Mouse (Mus musculus) testis, adult 2 months (tissue): ENCODE measurements at regions not wholly inside any gene's neighbourhood (a gene's known extent, or its start where the extent isn't known, plus 50 kb on each side); places are given as distances from the start of the nearest gene placed in this dataset.

Source experiments
- H3K27ac ChIP-seq: fragments of 200-500 bp; 2 replicates; pipeline ENCODE4 v1.5.1; 2012; ENCODE audit warnings: low read depth, low read length; ENCODE audit not compliant: control insufficient read depth, insufficient read depth
- H3K27me3 ChIP-seq: fragments of 200-500 bp; 2 replicates; pipeline ENCODE4 v1.6.1; 2012; ENCODE audit warnings: mild to moderate bottlenecking, low read length, moderate library complexity; ENCODE audit not compliant: control insufficient read depth, insufficient read depth
- H3K36me3 ChIP-seq: fragments of 200-500 bp; 2 replicates; pipeline ENCODE4 v1.6.1; 2012; ENCODE audit warnings: mild to moderate bottlenecking, low read length; ENCODE audit not compliant: control insufficient read depth, insufficient read depth
- H3K4me1 ChIP-seq: fragments of 200-500 bp; 2 replicates; pipeline ENCODE4 v1.6.1; 2012; ENCODE audit warnings: low read length; ENCODE audit not compliant: control insufficient read depth, insufficient read depth
- H3K4me3 ChIP-seq: fragments of 200-500 bp; 2 replicates; pipeline ENCODE4 v1.5.1; 2012; ENCODE audit warnings: low read depth, mild to moderate bottlenecking, low read length, moderate library complexity, mixed read lengths; ENCODE audit not compliant: control insufficient read depth
- CTCF ChIP-seq: fragments of 200-500 bp; IDR thresholded peaks from 2 replicates; pipeline ENCODE4 v1.5.1; 2012; ENCODE audit warnings: low read depth, mild to moderate bottlenecking, inconsistent platforms, low read length, moderate library complexity; ENCODE audit not compliant: control insufficient read depth, insufficient read depth, insufficient replicate concordance
- POLR2A ChIP-seq: fragments of 200-500 bp; IDR thresholded peaks from 2 replicates; pipeline ENCODE4 v1.6.1; 2012; ENCODE audit warnings: low read depth, mild to moderate bottlenecking, inconsistent platforms, low read length, moderate library complexity; ENCODE audit not compliant: control insufficient read depth

DNA sequence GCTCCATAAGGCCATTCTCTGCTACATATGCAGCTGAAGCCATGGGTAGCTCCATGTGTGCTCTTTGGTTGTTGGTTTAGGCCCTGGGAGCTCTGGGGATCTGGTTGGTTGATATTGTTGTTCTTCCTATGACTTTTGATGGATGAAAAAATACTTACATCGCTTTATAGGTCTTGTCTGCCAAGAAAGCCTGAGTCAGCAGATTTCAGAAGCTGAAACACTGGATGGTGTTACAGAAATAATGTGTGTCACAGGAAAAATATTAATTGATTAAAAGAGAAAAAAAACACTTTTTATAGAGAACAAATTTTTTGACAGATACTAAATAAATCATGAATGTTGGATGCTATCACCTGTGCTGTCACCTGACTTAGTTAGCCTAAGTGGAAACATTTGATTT, 52.4 kb upstream of the Plxna2 start:
- Histone ChIP-seq H3K27ac (no peak overlapping the region), H3K4me3 (no peak overlapping the region), H3K27me3 (no peaks in the 10 kb centered on the region), H3K4me1 (no peaks in the 10 kb centered on the region), H3K36me3 (no peaks in the 10 kb centered on the region)
- no peak for TF ChIP-seq POLR2A
- TF ChIP-seq CTCF: no peak

DNA sequence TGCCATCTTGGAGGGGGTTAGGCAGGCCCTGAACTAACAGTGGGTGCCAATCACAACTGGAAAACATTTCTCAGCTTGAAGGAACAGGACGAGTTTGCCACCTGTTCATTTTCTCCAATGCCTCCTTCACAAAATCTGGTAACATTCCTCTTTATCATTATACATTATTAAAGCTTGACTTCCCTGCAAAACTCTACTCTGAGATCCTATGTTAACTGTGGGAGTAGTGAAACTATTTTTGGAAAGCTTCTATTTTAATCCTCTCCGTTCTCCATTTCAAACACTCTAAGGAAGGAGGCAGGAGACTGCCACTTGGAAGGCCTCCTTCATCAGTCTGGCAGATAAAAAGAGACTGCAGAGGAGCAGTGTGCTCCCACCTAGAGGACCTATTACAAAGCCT, 54.1 kb upstream of the Plxna2 start:
- no peak overlapping the region for H3K4me3 ChIP-seq
- H3K27ac ChIP-seq: no peak overlapping the region
- no peaks in the 10 kb centered on the region for H3K4me1 ChIP-seq
- TF ChIP-seq POLR2A: no peak
- no peaks in the 10 kb centered on the region for H3K27me3 ChIP-seq
- no peaks in the 10 kb centered on the region for H3K36me3 ChIP-seq

GRCm38 (mm10) chr1:194561098-194561497, 56.9 kb upstream of the Plxna2 start:
- Histone ChIP-seq H3K36me3 (no peaks in the 10 kb centered on the region), H3K27ac (no peak overlapping the region), H3K27me3 (no peaks in the 10 kb centered on the region), H3K4me1 (no peaks in the 10 kb centered on the region), H3K4me3 (no peak overlapping the region)
- TF ChIP-seq CTCF (no peak), POLR2A (no peak)

GRCm38 (mm10) chr1:194548661-194549060, 69.4 kb upstream of the Plxna2 start:
- Histone ChIP-seq H3K27me3 (no peaks in the 10 kb centered on the region), H3K27ac (no peak overlapping the region), H3K4me1 (no peaks in the 10 kb centered on the region), H3K4me3 (no peak overlapping the region), H3K36me3 (no peaks in the 10 kb centered on the region)
- no peak for TF ChIP-seq CTCF
- no peak for TF ChIP-seq POLR2A

GRCm38 (mm10) chr1:194548243-194548642, 69.8 kb upstream of the Plxna2 start:
- Histone ChIP-seq H3K27ac (no peak overlapping the region), H3K4me1 (no peaks in the 10 kb centered on the region), H3K36me3 (no peaks in the 10 kb centered on the region), H3K27me3 (no peaks in the 10 kb centered on the region), H3K4me3 (no peak overlapping the region)
- no peak for TF ChIP-seq POLR2A
- TF ChIP-seq CTCF: no peak

GRCm38 (mm10) chr1:194540923-194541322, 77.1 kb upstream of the Plxna2 start:
- Histone ChIP-seq H3K27me3 (no peaks in the 10 kb centered on the region), H3K4me3 (no peak overlapping the region), H3K4me1 (no peaks in the 10 kb centered on the region), H3K36me3 (no peaks in the 10 kb centered on the region), H3K27ac (no peak overlapping the region)
- TF ChIP-seq POLR2A: no peak
- no peak for TF ChIP-seq CTCF

DNA sequence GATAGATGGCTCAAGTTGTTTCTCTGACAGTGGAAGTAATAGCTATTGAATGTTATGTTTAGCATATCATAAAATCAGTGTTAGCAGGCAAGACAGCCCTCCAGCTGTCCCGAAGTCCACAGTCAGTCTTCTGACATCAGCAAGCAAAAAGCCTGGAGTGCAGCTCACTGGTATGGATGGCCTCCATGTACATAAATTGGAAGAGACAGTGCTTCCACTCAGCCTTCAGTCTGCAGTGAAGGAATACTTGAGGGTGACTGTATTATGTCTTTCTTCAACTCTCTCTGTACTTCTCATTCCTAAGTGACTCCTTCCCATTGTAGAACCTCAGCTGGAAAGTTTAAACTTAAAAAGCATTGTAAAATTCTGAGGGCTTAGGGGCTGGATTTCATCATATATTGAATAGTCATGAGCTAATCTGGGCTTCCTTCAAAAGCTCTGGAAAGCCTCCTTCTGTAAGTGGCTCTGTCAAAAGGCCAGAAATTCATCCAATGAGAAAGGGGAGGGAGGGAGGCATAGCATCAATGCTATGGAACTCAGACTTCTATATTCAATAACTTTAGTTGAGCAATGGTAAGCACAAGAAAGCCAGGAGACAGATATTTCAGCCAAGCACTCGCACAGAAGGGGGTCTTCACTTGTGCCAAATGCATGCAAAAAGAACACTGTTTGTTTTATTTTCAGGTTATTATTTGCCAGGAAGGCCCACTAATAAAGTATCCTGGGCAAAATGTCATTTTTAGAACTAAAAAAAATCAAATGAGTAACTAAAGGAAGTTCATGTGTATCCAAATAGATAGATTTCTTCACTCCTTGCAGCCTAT, 90.5 kb upstream of the Plxna2 start:
- Histone ChIP-seq H3K27me3 (no peaks in the 10 kb centered on the region), H3K4me1 (no peaks in the 10 kb centered on the region), H3K27ac (no peak overlapping the region), H3K36me3 (no peaks in the 10 kb centered on the region), H3K4me3 (no peak overlapping the region)
- TF ChIP-seq POLR2A: no peak
- no peak for TF ChIP-seq CTCF
